Mouse (Mus musculus) lung, postnatal 4 days (tissue): ENCODE results near the gene Pmp22.
A peak's percentile ranks its signal among the peaks of the same experiment; 100 is the strongest.

Source experiments
- DNase-seq, 2 experiments: peaks; one replicate each; pipeline ENCODE4 v3.0.0; 2021

Gene Pmp22

GRCm38 (mm10) chr11:63128784-63129183 lies at the start of gene Pmp22:
TSS of gene Pmp22 (plus strand) at chr11:63128982.
- DNase-seq = no peak

DNA sequence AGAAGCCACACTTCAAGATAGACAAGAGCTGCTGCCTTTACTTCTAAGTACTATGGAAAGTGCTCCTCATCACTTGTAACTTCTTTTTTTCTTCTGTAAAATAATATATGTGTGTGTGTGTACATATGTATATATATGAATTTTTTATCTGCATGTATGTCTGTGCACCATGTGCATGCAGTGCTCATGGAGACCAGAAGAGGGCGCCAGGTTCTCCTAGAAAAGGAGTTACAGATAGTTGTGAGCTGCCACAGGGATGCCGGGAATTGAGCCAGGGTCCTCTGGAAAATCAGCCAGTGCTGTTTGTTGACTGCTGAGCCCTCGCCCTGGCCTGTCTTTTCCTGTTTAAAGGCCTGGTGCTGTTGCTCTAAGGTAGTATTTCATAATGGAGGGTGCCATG lies 44.2 kb upstream of the Pmp22 start:
- no peak for DNase-seq

DNA sequence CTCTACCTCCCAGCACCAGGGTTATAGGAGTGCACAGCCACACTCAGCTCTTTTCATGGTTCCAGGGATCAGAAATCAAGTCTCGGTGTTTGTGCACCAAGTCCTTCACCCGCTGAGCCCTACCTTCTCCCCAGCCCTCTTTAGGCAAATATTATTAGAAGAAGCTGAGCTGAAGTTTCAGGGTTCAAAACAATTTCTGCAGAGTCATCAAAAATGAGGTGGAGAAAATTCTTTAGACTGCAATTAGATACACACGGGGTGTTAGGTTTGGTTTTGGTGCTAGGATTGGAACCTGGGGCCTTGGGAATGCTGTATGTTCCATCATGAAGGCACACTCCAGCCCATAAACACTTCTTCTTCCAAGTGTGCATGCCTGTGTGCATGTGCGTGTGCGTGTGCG lies 40.1 kb upstream of the Pmp22 start:
- no peak for DNase-seq

DNA sequence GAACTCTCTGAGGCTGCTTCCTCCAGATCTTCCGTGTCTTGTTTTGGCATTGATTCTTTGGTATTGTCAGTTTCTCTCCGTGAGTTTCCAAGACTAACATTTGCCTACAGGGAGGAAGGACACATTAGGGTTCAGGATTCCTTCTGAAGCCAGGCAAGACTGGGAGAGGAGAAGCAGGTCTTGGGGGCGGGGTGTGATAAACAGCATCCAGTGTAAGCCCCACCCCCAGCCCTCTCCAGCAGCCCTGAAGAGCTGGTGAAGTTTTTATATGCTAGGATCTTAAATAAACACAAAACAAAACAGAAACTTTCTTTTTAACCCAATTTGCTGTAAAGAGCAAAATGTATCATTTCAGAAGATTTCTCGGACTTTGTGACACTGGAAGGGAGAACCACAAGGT lies 38.6 kb upstream of the Pmp22 start:
- peak; percentile 34 to 53 for DNase-seq

DNA sequence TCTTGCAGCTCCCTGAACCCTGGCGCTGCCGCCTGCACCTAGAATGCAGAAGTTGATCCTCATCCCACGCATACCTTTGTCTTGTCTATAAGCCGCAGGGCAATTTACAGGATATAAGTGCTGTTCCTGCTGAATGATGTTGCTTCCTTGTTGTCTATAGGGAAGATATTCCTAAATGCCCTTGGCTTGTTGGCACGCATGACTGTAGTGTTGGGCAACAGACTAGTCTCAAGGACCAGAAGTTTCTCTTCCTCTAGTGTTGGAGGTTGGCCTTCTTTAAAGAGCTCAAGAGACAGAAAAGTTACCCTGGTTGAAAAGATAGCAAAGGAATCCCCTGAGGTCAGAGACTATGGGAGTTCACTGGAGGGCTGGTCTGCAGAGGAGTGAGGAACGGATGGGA lies 37.8 kb upstream of the Pmp22 start:
- DNase-seq = no peak

DNA sequence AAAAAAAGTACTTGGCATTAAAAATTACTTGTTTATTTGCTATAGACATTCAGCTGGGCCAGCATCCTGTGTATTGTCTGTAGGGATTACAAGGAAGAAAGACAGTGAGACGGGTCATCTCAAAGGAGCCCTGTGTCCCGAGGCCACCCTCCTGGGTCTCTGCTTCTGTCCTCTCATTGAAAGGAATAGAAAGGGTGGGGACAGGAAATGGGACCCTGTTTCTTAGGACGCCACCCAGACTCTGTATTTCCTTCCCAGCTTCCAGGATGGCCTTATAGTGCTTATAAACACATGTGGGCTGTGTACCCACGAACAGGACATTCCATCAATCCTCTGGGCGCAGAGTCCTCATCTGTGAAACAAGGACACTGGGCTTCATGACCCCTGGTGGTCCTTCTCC lies 36.5 kb upstream of the Pmp22 start:
- peak; percentile 44 to 64 for DNase-seq

DNA sequence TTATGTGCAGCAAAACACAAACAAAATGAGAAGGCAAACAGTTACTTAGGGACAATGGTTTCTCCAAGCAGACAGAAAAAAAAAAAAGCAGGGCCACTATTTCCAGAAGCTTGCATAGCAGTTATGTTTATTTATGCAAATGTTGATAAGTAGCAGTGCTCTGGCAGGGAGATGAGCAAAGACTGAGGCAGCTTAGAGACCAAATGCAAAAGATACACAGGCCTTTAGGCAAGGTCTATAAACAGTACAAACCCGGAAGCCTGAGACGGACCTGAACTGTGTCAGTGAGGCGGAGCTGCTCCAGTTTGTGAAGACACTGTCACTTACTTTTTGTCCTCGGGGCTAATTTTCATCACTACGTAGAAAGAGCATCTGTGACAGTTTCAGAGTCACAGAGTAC lies 35.2 kb upstream of the Pmp22 start:
- no peak for DNase-seq

DNA sequence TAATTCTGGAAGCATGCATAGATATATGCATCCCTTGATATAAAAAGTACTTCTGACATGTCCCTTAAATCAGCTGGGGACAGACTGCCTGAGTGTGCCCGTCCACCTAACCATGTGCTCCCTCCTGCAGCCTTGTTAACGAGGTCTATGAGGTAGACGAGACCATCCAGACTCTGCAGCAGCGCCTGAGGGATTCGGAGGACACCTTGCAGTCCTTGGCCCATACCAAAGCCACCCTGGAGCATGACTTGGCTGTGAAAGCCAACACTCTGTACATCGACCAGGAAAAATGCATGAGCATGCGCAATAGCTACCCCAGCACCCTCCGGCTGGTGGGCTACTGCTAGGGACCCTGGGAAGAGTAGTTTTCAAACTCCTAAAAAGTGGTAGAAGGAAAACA lies 34.3 kb upstream of the Pmp22 start:
- no peak for DNase-seq

DNA sequence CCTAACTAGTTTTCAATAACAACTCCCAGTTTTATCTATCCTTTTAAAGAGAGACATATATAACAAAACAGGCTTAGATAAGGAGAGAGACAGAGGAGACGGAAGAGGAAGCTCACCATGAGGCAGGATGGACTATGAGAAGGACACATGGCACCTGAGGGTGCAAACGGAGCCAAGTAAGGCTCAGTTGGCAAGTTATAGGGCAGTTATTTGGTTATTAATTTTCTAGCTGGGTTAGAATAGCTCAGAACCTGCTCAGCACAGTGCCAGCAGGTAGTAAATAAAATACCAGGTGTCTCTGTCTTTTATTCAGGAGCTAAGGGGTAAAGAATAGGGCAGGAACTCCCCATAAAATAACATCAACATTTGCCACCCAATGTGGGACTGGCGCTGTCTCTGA lies 30.8 kb upstream of the Pmp22 start:
- DNase-seq = no peak

DNA sequence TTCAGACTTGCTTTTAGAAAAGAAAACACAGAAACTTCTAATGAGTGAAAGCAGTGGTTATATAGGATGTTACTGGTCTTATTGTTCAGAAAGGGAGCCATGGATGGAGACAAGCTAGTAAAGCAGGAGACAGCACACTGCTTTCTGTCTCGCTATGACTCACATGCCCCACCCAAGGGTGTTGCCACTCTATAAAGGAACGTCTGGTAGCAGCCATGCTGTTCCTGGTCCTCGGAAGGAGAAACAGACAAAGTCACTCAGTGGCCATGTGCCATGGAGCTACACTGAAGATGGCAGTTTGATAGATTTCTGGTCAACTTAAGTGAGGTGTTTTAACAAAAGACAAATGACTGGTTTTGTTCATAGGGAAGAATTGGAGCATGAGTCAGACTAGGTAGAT lies 29.4 kb upstream of the Pmp22 start:
- no peak for DNase-seq

GRCm38 (mm10) chr11:63103256-63103655 lies 25.5 kb upstream of the Pmp22 start:
- no peak for DNase-seq

DNA sequence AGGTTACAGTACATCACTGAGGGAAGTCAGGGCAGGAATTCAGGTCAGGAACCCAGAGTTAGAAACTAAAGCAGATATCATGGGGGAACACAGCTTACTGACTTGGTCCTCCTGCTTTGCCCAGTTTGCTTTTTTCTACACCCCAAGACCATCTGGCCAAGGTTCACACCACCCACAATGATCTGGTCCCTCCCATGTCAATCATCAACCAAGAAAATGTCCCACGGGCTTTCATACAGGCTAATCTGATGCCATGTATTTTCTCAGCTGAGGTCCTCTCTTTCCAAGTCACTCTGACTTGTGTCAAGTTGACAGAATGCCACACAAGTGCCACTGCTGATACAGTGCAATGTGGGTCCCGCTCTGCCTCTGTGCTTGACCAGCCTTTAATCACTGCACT lies 24.8 kb upstream of the Pmp22 start:
- no peak for DNase-seq

DNA sequence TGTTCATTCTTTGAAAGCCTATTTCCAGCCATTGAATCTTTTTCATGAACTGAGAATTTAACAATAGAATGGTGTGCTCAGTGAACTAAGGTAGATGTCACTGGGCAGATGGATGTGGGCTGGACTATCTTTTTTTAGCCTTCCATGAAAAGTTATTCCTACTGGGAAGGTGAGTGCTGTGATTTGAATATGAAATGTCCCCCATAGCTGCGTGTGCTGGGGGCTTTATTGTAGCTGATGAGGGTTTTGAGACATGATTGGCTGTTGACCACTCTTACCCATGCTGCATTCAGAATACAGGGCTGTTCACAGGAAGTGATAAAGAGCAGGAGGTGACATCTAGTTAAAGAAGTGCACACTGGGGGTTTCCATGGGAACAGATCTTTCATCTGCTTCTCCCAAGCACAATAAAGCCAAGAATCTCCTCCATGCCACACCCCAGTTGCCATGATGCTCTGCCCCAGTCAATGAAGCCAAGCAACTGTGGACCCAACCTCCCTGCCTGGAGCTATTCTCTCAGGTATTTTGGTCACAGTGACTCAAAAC lies 19.5 kb upstream of the Pmp22 start:
- no peak for DNase-seq

GRCm38 (mm10) chr11:63110329-63110728 lies 18.5 kb upstream of the Pmp22 start:
- DNase-seq = no peak

DNA sequence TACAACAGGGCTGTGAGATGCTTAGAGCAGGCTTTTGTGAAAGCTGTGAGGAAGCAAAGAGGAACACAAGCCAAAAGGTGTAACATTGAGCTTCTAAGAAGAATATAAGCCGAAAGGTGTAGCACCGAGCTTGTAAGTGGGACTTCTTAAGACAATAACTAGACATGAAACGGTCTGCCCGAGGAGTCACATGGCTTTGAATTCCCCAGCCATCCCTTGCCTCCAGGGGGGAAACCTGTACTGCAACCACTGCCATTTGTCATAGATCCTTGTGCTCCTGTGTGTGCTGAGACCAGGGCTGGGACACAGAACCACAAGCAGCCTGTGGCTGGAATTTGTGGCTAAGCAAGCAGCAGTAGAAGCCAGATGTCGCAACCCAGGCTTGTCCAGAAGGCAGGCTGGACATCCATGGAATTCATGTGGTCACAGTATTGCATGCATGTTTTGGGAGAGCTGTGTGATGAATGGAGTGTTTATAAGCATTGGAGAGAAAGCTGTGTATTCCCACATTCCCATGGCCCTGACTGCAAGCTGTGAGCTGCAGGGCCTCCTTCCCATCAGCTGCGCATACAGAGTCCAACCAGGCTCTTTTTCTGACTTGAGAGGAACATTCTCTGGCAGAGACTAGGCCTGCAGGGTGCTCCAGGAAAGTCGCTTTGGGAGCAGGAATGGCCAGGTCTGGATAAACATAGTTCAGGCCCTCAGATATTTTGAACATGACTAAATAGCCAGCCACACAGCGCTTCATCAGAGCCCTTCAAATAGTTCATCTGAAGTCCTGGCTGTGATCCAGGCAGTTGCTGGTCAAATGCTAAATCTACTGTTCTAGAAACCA lies 13.8 kb upstream of the Pmp22 start:
- DNase-seq = peak; percentile 65 to 87

GRCm38 (mm10) chr11:63116652-63117051 lies 12.1 kb upstream of the Pmp22 start:
- no peak for DNase-seq

DNA sequence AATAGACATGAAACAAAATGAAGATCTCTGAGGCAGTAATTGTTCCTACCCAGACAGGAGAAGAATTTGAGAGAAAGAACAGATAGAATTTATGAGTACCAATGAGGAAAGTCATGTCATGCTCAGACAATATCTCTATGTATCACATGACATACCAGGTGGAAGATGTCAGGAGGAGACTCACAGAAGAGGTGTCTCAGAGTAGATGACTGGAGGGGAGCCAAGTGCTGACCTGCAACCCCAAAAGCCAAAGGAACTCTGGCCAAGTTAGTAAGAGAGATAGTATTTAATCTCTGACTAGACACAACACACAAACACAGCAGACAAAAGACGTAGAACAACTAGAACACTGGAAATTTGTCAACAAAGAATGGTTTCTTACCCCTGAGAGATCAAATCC lies 11.5 kb upstream of the Pmp22 start:
- peak in 1 of 2 experiments; percentile 53 for DNase-seq

- DNase-seq = no peak
Measured at GRCm38 (mm10) chr11:63119791-63120190, 9.0 kb upstream of the Pmp22 start.

DNA sequence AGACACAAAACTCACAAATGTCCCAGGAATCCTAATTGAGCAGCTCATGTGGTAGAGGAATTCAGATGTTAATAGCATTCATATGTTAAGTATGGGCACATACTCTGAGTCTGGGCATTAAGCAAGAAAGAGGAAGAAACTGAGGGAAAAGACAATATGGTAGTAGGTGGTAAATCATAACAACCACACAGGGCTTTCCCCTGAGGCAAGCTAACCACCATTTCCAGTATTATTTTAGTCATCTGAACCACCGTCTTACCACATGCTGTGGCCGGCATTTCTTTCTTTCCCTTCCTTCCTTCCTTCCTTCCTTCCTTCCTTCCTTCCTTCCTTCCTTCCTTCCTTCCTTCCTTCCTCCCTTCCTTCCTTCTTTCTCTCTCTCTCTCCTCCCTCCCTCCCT lies 6.5 kb upstream of the Pmp22 start:
- DNase-seq = no peak

DNA sequence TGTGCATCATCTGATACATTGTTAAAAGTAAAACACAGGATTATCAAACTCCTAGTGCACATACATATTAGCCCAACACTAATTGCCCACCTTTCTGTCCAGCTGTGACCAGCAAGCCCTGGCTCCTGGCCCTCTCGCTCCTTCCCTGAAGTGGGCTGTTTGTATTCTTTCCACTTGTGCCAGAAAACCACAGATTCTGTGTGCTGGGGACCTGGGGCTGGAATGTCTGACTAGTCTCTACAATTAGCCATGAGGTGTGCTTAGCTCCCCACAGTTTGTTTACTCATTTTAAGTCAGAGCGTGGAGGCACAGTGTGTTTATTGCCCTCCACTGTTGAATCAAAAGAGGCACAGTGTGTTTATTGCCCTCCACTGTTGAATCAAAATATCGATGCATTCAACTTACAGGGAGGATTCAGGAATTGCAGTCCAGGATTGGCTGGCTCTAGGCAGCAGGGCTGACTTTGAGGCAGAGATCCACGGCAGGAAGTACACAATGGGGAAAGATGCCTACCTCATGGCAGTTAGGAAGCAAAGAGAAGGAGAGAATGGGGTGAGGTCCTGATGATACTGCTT lies 5.9 kb upstream of the Pmp22 start:
- peak in 1 of 2 experiments; percentile 43 for DNase-seq

DNA sequence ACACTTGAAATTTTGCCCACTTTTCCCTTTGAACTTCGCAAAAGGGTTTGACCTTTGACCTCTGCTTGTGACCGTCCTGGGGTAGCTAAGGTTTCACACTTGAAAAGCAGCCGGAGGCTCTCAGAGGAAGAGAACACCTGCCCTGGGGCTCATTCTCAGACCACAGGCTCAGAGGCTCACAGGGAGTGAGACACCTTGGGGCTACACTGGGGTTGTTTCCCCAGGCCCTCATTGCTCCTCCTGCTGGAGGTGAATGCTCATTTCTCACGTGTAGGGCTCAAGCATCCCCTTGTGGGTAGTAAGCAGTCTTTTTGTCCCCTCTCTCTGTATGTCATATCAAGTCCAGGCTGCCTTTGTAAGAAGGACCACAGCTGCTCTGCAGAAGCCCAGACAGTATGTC lies 4.5 kb upstream of the Pmp22 start:
- no peak for DNase-seq

GRCm38 (mm10) chr11:63125832-63126456 lies 2.8 kb upstream of the Pmp22 start:
- DNase-seq = peak; percentile 33 to 48

DNA sequence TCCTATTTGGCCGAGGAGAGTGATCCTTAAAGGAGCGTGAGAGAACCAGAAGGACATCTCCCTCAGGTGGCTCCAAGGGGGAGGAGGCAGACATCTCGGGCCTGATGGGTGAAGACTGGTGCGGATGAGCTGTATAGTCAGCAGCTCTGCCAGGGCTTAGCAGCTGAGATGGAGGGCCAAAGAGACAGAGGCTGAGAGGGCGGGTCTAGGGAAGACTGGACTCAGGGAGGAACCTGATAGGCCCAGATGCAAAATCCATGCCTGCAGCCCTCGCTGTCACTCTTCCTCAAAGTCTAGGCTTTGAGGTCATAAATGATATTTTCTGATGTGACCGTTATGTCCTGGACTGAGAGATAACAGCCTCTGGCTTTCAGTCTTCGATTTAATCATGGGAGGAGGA lies 1.8 kb upstream of the Pmp22 start:
- no peak for DNase-seq

- no peak for DNase-seq
Measured at GRCm38 (mm10) chr11:63127513-63127912, 1.3 kb upstream of the Pmp22 start.
